Mouse (Mus musculus) myocyte (in vitro differentiated cells): Measurements from ENCODE around the gene Polr1b. TPM values are rescaled to one million over a fixed set of nuclear protein-coding genes. Genes with fewer than 3 reads are reported as not detected.

Source experiments
- H3K27me3 ChIP-seq: one replicate; pipeline ENCODE4 v1.6.1; 2011; ENCODE audit not compliant: control insufficient read depth, insufficient read depth, insufficient read length
- H3K36me3 ChIP-seq: one replicate; pipeline ENCODE4 v1.6.1; 2011; ENCODE audit not compliant: control insufficient read depth, insufficient read depth
- H3K4me2 ChIP-seq: one replicate; pipeline ENCODE4 v1.6.1; 2011; ENCODE audit warnings: low read depth, control low read depth
- H3K4me3 ChIP-seq: one replicate; pipeline ENCODE4 v1.5.1; 2011; ENCODE audit warnings: mild to moderate bottlenecking, control low read depth, moderate library complexity
- H3K79me2 ChIP-seq: one replicate; pipeline ENCODE4 v1.6.1; 2011; ENCODE audit not compliant: control insufficient read depth, insufficient read depth
- H3ac ChIP-seq: one replicate; pipeline ENCODE4 v1.6.1; 2011; ENCODE audit not compliant: control insufficient read depth, insufficient read length
- CEBPB ChIP-seq: IDR thresholded peaks from 2 replicates; pipeline ENCODE4 v1.6.1; 2011; ENCODE audit warnings: mild to moderate bottlenecking, moderate library complexity; ENCODE audit not compliant: poor library complexity, insufficient read depth, severe bottlenecking
- E2F4 ChIP-seq: IDR thresholded peaks from one replicate; pipeline ENCODE4 v1.6.1; 2011; ENCODE audit warnings: mild to moderate bottlenecking, control low read depth, moderate library complexity; ENCODE audit not compliant: insufficient read depth
- MAX ChIP-seq: IDR thresholded peaks from one replicate; pipeline ENCODE4 v1.6.1; 2011; ENCODE audit warnings: low read depth, mild to moderate bottlenecking, control low read depth
- MYOD1 ChIP-seq, 3 experiments: IDR thresholded peaks; one replicate each; pipeline ENCODE4 v1.6.1; 2011; ENCODE audit warnings: control low read depth in 2 of 3, low read depth in 2 of 3, mild to moderate bottlenecking in 2 of 3, moderate library complexity in 1 of 3; ENCODE audit not compliant: insufficient read length in 2 of 3, control insufficient read depth in 1 of 3
- MYOG ChIP-seq, 3 experiments: IDR thresholded peaks; one replicate each; pipeline ENCODE4 v1.6.1; 2011; ENCODE audit warnings: control low read depth in 2 of 3, low read depth in 2 of 3, mild to moderate bottlenecking in 2 of 3; ENCODE audit not compliant: insufficient read length in 2 of 3, control insufficient read depth in 1 of 3, insufficient read depth in 1 of 3
- POLR2A ChIP-seq: IDR thresholded peaks from one replicate; pipeline ENCODE4 v1.6.1; 2011; ENCODE audit warnings: low read depth, mild to moderate bottlenecking, control low read depth, moderate library complexity; ENCODE audit not compliant: insufficient read length
- POLR2AphosphoS2 ChIP-seq: IDR thresholded peaks from one replicate; pipeline ENCODE4 v1.6.1; 2011; ENCODE audit warnings: low read depth, control low read depth; ENCODE audit not compliant: insufficient read length
- REST ChIP-seq: IDR thresholded peaks from one replicate; pipeline ENCODE4 v1.6.1; 2011; ENCODE audit warnings: mild to moderate bottlenecking, control low read depth, moderate library complexity; ENCODE audit not compliant: insufficient read depth, insufficient read length
- SRF ChIP-seq: IDR thresholded peaks from one replicate; pipeline ENCODE4 v1.6.1; 2011; ENCODE audit warnings: low read depth; ENCODE audit not compliant: control insufficient read depth, insufficient read length
- TCF12 ChIP-seq: IDR thresholded peaks from one replicate; pipeline ENCODE4 v1.6.1; 2011; ENCODE audit warnings: mild to moderate bottlenecking, control low read depth; ENCODE audit not compliant: poor library complexity, insufficient read depth, severe bottlenecking
- TCF3 ChIP-seq: IDR thresholded peaks from one replicate; pipeline ENCODE4 v1.6.1; 2011; ENCODE audit warnings: low read depth, control low read depth; ENCODE audit not compliant: insufficient read length
- USF1 ChIP-seq: IDR thresholded peaks from one replicate; pipeline ENCODE4 v1.6.1; 2011; ENCODE audit warnings: low read depth, mild to moderate bottlenecking, control low read depth, moderate library complexity
- polyA plus RNA-seq: library from polyadenylated mRNA; unstranded; fragments of >200 nt; fragmentation: generic; extraction: Trizol; gene quantifications from one replicate; pipeline ENCODE4 v1.2.1, GENCODE M21; 2012; ENCODE audit warnings: missing spikeins

Gene Polr1b
- polyA plus RNA-seq, 1 experiment: 15.6 TPM

DNA sequence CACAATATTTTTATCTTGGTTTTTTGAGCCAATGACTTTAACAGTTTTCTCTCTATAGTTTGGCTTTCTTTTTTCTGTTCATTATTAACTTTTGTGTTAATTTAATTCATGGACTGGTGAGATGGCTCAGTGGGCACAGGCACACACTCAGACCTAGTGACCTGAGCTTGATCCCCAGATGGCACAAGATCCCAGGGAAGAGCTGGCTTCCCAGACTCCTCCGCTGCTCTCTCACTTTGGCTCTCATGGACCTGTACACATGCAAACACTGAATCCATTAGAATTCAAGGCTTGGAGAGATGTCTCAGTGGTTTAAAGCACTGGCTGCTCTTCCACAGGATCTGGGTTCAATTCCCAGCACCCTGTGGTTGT, 15.6 kb downstream of the Polr1b start:
- no peak overlapping the region for H3K4me2 ChIP-seq

DNA sequence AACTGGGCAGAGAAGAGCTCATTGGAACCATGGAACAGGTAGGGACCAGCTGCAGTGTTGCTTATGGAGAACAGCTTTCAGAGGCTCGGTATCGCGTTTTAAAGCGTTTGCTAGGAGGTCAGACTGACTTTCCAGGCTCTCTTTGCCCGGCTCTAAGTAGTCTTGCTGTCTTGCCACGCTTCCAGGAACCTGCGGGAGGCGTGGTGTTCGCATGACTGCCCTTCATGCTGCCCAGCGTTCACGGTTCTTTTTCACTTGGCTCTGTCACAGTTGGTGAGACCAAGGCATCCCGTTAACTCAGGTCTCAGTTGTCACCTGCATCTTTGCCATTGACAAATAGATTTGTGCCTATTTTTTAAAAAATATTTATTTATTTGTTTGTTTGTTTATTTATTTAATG, 17.3 kb downstream of the Polr1b start:
- Histone ChIP-seq H3K79me2 (no peaks in the 10 kb centered on the region), H3K36me3 (peaks cover 61% of the 10 kb centered on the region), H3ac (no peak overlapping the region), H3K4me3 (no peak overlapping the region), H3K27me3 (no peaks in the 10 kb centered on the region), H3K4me2 (no peak overlapping the region)
- no peak for TF ChIP-seq E2F4
- TF ChIP-seq POLR2A: no peak
- TF ChIP-seq TCF3: no peak
- TF ChIP-seq POLR2AphosphoS2: no peak

More for the DNA sequence above, 15.6 kb downstream of the Polr1b start:
- no peaks in the 10 kb centered on the region for H3K27me3 ChIP-seq
- TF ChIP-seq SRF (no peak), TCF3 (no peak), MYOG (IDR thresholded peaks at IDR 0.05; ENCODE audit: control insufficient read depth in 1 of 3, insufficient read depth in 1 of 3, insufficient read length in 2 of 3, low read depth in 2 of 3) (no peak), E2F4 (no peak), POLR2A (no peak), CEBPB (no peak), USF1 (no peak), TCF12 (no peak), MAX (no peak), MYOD1 (IDR thresholded peaks at IDR 0.05; ENCODE audit: control insufficient read depth in 1 of 3, insufficient read length in 2 of 3, low read depth in 2 of 3) (no peak), REST (no peak), POLR2AphosphoS2 (no peak)
- H3K79me2 ChIP-seq: no peaks in the 10 kb centered on the region
- H3K4me3 ChIP-seq: no peak overlapping the region
- peaks cover 70% of the 10 kb centered on the region for H3K36me3 ChIP-seq
- no peak overlapping the region for H3ac ChIP-seq

DNA sequence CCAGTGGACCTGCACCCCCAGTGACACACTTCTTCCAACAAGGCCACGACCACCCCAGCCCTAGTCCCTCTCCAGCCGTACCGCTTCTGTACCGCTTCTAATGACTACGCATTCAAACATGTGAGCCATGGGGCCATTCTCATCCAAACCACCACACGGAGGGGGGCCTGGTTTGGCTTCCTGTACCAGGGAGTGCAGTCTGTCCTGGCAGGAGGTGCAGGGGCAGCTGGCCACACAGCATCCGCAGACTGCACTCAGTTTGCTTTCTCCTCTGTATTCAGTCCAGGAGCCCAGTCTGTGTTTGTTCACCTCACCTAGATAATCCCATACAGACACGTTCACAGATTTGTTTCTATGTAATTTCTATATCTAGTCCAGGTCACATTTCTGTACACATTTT, 21.2 kb downstream of the Polr1b start:
- Histone ChIP-seq H3K36me3 (peaks cover 56% of the 10 kb centered on the region), H3K4me3 (no peak overlapping the region), H3K27me3 (no peaks in the 10 kb centered on the region), H3K4me2 (no peak overlapping the region), H3ac (no peak overlapping the region), H3K79me2 (no peaks in the 10 kb centered on the region)
- no peak for TF ChIP-seq SRF
- no peak for TF ChIP-seq TCF12
- no peak for TF ChIP-seq MYOG (IDR thresholded peaks at IDR 0.05; ENCODE audit: control insufficient read depth in 1 of 3, insufficient read depth in 1 of 3, insufficient read length in 2 of 3, low read depth in 2 of 3)
- no peak for TF ChIP-seq MYOD1 (IDR thresholded peaks at IDR 0.05; ENCODE audit: control insufficient read depth in 1 of 3, insufficient read length in 2 of 3, low read depth in 2 of 3)
- no peak for TF ChIP-seq POLR2AphosphoS2
- no peak for TF ChIP-seq TCF3
- no peak for TF ChIP-seq CEBPB
- no peak for TF ChIP-seq POLR2A
- no peak for TF ChIP-seq MAX

DNA sequence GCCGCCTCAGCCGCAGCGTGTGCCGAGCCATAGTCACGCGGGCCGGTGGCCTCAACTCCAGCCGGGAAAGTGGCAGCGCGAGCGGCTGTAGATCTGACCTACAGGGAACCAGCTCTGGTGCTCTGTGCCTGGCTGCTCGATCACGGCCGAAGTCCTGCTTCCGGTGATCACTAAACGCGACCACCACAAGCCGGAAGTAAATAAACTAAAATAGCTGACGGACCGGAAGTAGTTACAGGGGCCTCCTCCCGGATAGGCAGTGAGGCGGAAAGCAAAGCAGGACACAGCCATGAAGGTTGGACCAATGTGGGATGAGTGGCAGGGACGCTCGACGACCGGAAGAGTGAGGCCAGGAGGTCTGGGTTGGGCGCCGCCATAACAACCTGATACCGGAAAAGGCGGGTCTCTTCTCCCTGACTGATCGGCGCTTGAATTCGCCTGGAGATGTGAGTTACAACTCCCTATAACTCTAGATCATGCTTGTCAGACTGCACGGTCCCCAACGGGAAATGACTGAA, 28.7 kb downstream of the Polr1b start, which contains the start of gene Chchd5:
Gene Chchd5, plus strand, starts transcription at position 289 of the 518 bp plus-strand sequence.
- Histone ChIP-seq H3K4me3 (peak within 1 kb of the TSS; percentile 69), H3K36me3 (peaks cover 6% of the 10 kb centered on the region), H3K4me2 (peak within 1 kb of the TSS; percentile 95), H3K27me3 (no peaks in the 10 kb centered on the region), H3ac (peak within 1 kb of the TSS; percentile 74), H3K79me2 (peaks cover 11% of the 10 kb centered on the region)
- TF ChIP-seq MYOD1 (IDR thresholded peaks at IDR 0.05; ENCODE audit: control insufficient read depth in 1 of 3, insufficient read length in 2 of 3, low read depth in 2 of 3): no peak
- TF ChIP-seq MYOG (IDR thresholded peaks at IDR 0.05; ENCODE audit: control insufficient read depth in 1 of 3, insufficient read depth in 1 of 3, insufficient read length in 2 of 3, low read depth in 2 of 3): peak in 1 of 3 experiments; percentile 13
- TF ChIP-seq POLR2AphosphoS2: peak; percentile 85
- TF ChIP-seq POLR2A: peak; percentile 79
- TF ChIP-seq SRF: peak; percentile 55

DNA sequence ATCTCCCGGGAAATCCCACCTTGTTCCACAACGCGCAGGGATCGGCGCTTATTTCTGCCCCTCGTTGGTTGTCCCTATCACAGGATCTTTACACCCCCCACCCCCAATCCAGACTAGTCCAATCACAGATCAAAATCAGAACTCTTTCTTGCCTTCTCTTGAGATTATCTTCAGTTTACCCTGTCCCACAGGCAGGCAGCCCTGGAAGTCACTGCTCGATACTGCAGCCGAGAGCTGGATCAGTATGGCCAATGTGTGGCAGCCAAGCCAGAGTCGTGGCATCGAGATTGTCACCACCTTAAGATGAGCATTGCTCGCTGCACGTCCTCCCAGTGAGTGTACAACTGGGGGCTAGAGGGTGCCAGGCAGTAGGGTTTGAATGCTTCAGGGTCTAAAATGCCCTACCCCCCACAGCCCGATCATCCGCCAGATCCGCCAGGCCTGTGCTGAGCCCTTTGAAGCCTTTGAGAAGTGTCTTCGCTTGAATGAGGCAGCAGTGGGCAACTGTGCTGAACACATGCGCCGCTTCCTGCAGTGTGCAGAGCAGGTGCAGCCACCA, 29.3 kb downstream of the Polr1b start:
- Histone ChIP-seq H3K4me3 (peak overlapping the region; percentile 69), H3K27me3 (no peaks in the 10 kb centered on the region), H3K4me2 (peak overlapping the region; percentile 91), H3K79me2 (peaks cover 11% of the 10 kb centered on the region), H3K36me3 (no peaks in the 10 kb centered on the region), H3ac (peak overlapping the region; percentile 74)
- TF ChIP-seq POLR2A: no peak
- TF ChIP-seq MYOD1 (IDR thresholded peaks at IDR 0.05; ENCODE audit: control insufficient read depth in 1 of 3, insufficient read length in 2 of 3, low read depth in 2 of 3): peak in 2 of 3 experiments; percentile 18 to 43
- TF ChIP-seq MYOG (IDR thresholded peaks at IDR 0.05; ENCODE audit: control insufficient read depth in 1 of 3, insufficient read depth in 1 of 3, insufficient read length in 2 of 3, low read depth in 2 of 3): peak in 1 of 3 experiments; percentile 45
